Mouse (Mus musculus) kidney, adult 2 months (tissue): ENCODE measurements around the gene Pllp. TPM values are rescaled to one million over a fixed set of nuclear protein-coding genes. Genes with fewer than 3 reads are reported as not detected.

Experiments used
- DNase-seq: peaks from one replicate; pipeline ENCODE4 v3.0.0; 2021
- H3K27ac ChIP-seq: fragments of 200-500 bp; 2 replicates; pipeline ENCODE4 v1.5.1; 2012; ENCODE audit warnings: low read depth, low read length, control low read depth, inconsistent platforms; ENCODE audit not compliant: insufficient read depth
- H3K27me3 ChIP-seq: fragments of 200-500 bp; replicated peaks from 2 replicates; pipeline ENCODE4 v1.6.1; 2012; ENCODE audit warnings: mild to moderate bottlenecking, moderate library complexity, low read length, inconsistent platforms; ENCODE audit not compliant: control insufficient read depth, insufficient read depth
- H3K36me3 ChIP-seq: fragments of 200-500 bp; 2 replicates; pipeline ENCODE4 v1.6.1; 2012; ENCODE audit warnings: mild to moderate bottlenecking, moderate library complexity, low read length, inconsistent platforms; ENCODE audit not compliant: control insufficient read depth, insufficient read depth
- H3K4me1 ChIP-seq: fragments of 200-500 bp; 2 replicates; pipeline ENCODE4 v1.6.1; 2011; ENCODE audit warnings: low read length; ENCODE audit not compliant: control insufficient read depth, insufficient read depth
- H3K4me3 ChIP-seq: fragments of 200-500 bp; 2 replicates; pipeline ENCODE4 v1.5.1; 2011; ENCODE audit warnings: mild to moderate bottlenecking, low read depth, low read length, control low read depth; ENCODE audit not compliant: insufficient read depth
- CTCF ChIP-seq: fragments of 200-500 bp; conservative IDR thresholded peaks from 2 replicates; pipeline ENCODE4 v1.5.1; 2011; ENCODE audit warnings: low read depth, mild to moderate bottlenecking, control low read depth, low read length, moderate library complexity, mixed read lengths; ENCODE audit not compliant: insufficient read depth, insufficient read length
- POLR2A ChIP-seq: fragments of 200-500 bp; IDR thresholded peaks from one replicate; pipeline ENCODE4 v1.6.1; 2011; ENCODE audit warnings: low read depth, low read length, control low read depth
- WGBS: fragments of 180-500 bp; shearing (Covaris S2); methylation state at CpG from one replicate; pipeline ENCODE4 v1.1.7; 2018; 5-methylcytosine and 5-hydroxymethylcytosine counted together
- polyA plus RNA-seq: library from polyadenylated mRNA; depleted of rRNA; stranded (reverse); fragments of >200 nt; gene quantifications from 2 replicates; pipeline ENCODE4 v1.2.3, GENCODE M21; 2012

The Pllp gene
- polyA plus RNA-seq, 1 experiment, result 160 TPM

GRCm38 (mm10) chr8:94694701-94695100, 1.4 kb downstream of the Pllp start:
- TF ChIP-seq POLR2A, result no peak
- TF ChIP-seq CTCF, result no peak
- Histone ChIP-seq H3K36me3 (no peaks in the 10 kb centered on the region), H3K27ac (no peak overlapping the region), H3K27me3 (no peaks in the 10 kb centered on the region), H3K4me1 (peaks cover 9% of the 10 kb centered on the region; the same call in 1 of the 2 replicates), H3K4me3 (no peak overlapping the region)
- 28% methylated on average over 6 of the region's 6 CpGs for WGBS
- DNase-seq, result no peak

GRCm38 (mm10) chr8:94685953-94686352, 10.1 kb downstream of the Pllp start:
- H3K27ac ChIP-seq, result no peak overlapping the region
- 51% methylated on average over 9 of the region's 9 CpGs for WGBS
- TF ChIP-seq CTCF (no peak), POLR2A (no peak)
- H3K36me3 ChIP-seq, result no peaks in the 10 kb centered on the region
- H3K27me3 ChIP-seq, result no peaks in the 10 kb centered on the region
- H3K4me1 ChIP-seq, result peaks cover 27% of the 10 kb centered on the region
- no peak overlapping the region for H3K4me3 ChIP-seq
- DNase-seq, result peak; percentile 91

GRCm38 (mm10) chr8:94684287-94684686, 11.8 kb downstream of the Pllp start:
- H3K27ac ChIP-seq, result no peak overlapping the region
- DNase-seq, result no peak
- no peak for TF ChIP-seq CTCF
- TF ChIP-seq POLR2A, result no peak
- no peaks in the 10 kb centered on the region for H3K36me3 ChIP-seq
- no peaks in the 10 kb centered on the region for H3K27me3 ChIP-seq
- H3K4me1 ChIP-seq, result peaks cover 26% of the 10 kb centered on the region
- WGBS, result 86% methylated on average over 4 of the region's 4 CpGs
- H3K4me3 ChIP-seq, result no peak overlapping the region

- DNase-seq, result peak; percentile 50
- H3K4me3 ChIP-seq, result no peak overlapping the region
- 51% methylated on average over 16 of the region's 16 CpGs for WGBS
- no peak for TF ChIP-seq POLR2A
- TF ChIP-seq CTCF, result no peak
- H3K4me1 ChIP-seq, result peaks cover 26% of the 10 kb centered on the region
- peak overlapping the region; percentile 21; the same call in 1 of the 2 replicates for H3K27ac ChIP-seq
- no peaks in the 10 kb centered on the region for H3K36me3 ChIP-seq
- H3K27me3 ChIP-seq, result no peaks in the 10 kb centered on the region
Observed at GRCm38 (mm10) chr8:94682732-94683524, 13.2 kb downstream of the Pllp start.

- Histone ChIP-seq H3K27ac (no peak overlapping the region), H3K27me3 (no peaks in the 10 kb centered on the region), H3K4me3 (no peak overlapping the region), H3K4me1 (peaks cover 23% of the 10 kb centered on the region), H3K36me3 (no peaks in the 10 kb centered on the region; the same call in 1 of the 2 replicates)
- DNase-seq, result no peak
- no peak for TF ChIP-seq POLR2A
- 0 out of 2 replicates have a peak, but pooled peaks have one; percentile 5 for TF ChIP-seq CTCF
- 91% methylated on average over 3 of the region's 3 CpGs for WGBS
Observed at GRCm38 (mm10) chr8:94680414-94680813, 15.7 kb downstream of the Pllp start.

- TF ChIP-seq CTCF (no peak), POLR2A (no peak)
Observed at GRCm38 (mm10) chr8:94678582-94678981, 17.5 kb downstream of the Pllp start.

GRCm38 (mm10) chr8:94675923-94676322, 20.2 kb downstream of the Pllp start:
- Histone ChIP-seq H3K36me3 (no peaks in the 10 kb centered on the region; the same call in none of the 2 replicates), H3K4me3 (no peak overlapping the region), H3K27me3 (no peaks in the 10 kb centered on the region), H3K4me1 (no peaks in the 10 kb centered on the region), H3K27ac (no peak overlapping the region)
- WGBS, result 88% methylated on average over 6 of the region's 6 CpGs
- DNase-seq, result no peak
- no peak for TF ChIP-seq CTCF
- no peak for TF ChIP-seq POLR2A

More at GRCm38 (mm10) chr8:94678582-94678981, 17.5 kb downstream of the Pllp start:
- H3K4me1 ChIP-seq, result peaks cover 13% of the 10 kb centered on the region
- peak; percentile 34 for DNase-seq
- H3K27ac ChIP-seq, result peak overlapping the region; percentile 45; the same call in 1 of the 2 replicates
- no peak overlapping the region for H3K4me3 ChIP-seq
- 39% methylated on average over 9 of the region's 9 CpGs for whole genome bisulfite sequencing
- no peaks in the 10 kb centered on the region; the same call in 1 of the 2 replicates for H3K36me3 ChIP-seq
- no peaks in the 10 kb centered on the region for H3K27me3 ChIP-seq
